Mouse (Mus musculus) limb, embryonic 13.5 days (tissue): ENCODE data around the gene LTO1. TPM values are rescaled to one million over a fixed set of nuclear protein-coding genes. Genes with fewer than 3 reads are reported as not detected.
"Not testable (repeated sequence)": the region's sequence is repeated elsewhere in the genome, so short reads cannot be mapped to it uniquely, and the experiment has no call there.

Source experiments
- ATAC-seq: fragments of 200-750 bp; cut with Nextera tagmentation; 2 replicates; pipeline ENCODE4 v1.8.0; 2017; ENCODE audit warnings: low read depth, moderate number of reproducible peaks, moderate TSS enrichment; ENCODE audit not compliant: low FRiP score
- H3K27ac ChIP-seq: fragments of 300-500 bp; sonication (generic); 2 replicates; pipeline ENCODE4 v1.5.1; 2015; ENCODE audit warnings: inconsistent platforms, mild to moderate bottlenecking, moderate library complexity
- H3K27me3 ChIP-seq: fragments of 300-500 bp; sonication (generic); 2 replicates; pipeline ENCODE4 v1.6.1; 2015; ENCODE audit warnings: mild to moderate bottlenecking, inconsistent platforms
- H3K36me3 ChIP-seq: fragments of 300-500 bp; sonication (generic); 2 replicates; pipeline ENCODE4 v1.6.1; 2015; ENCODE audit warnings: inconsistent platforms, mild to moderate bottlenecking, moderate library complexity
- H3K4me1 ChIP-seq: fragments of 300-500 bp; sonication (generic); 2 replicates; pipeline ENCODE4 v1.6.1; 2015; ENCODE audit warnings: inconsistent platforms
- H3K4me2 ChIP-seq: fragments of 300-500 bp; sonication (generic); replicated peaks from 2 replicates; pipeline ENCODE4 v1.6.1; 2015; ENCODE audit warnings: inconsistent platforms, mild to moderate bottlenecking, moderate library complexity
- H3K4me3 ChIP-seq: fragments of 300-500 bp; sonication (generic); 2 replicates; pipeline ENCODE4 v1.5.1; 2015; ENCODE audit warnings: moderate library complexity, mild to moderate bottlenecking, inconsistent platforms
- H3K9ac ChIP-seq: fragments of 300-500 bp; sonication (generic); 2 replicates; pipeline ENCODE4 v1.6.1; 2015; ENCODE audit warnings: mild to moderate bottlenecking, inconsistent platforms
- H3K9me3 ChIP-seq: fragments of 300-500 bp; sonication (generic); 2 replicates; pipeline ENCODE4 v1.6.1; 2016; ENCODE audit warnings: inconsistent platforms
- WGBS: fragments of 180-500 bp; shearing (Covaris S2); methylation state at CpG from one replicate; pipeline ENCODE4 v1.1.7; 2015; 5-methylcytosine and 5-hydroxymethylcytosine counted together
- polyA plus RNA-seq: library from polyadenylated mRNA; unstranded; fragments of >200 nt; fragmentation: Nextera tagmentation; extraction: Ambion mirVana; gene quantifications from 2 replicates; pipeline ENCODE4 v1.2.1, GENCODE M21; 2015

The LTO1 gene
- 27.5 and 32.9 TPM in 2 replicates for polyA plus RNA-seq

DNA sequence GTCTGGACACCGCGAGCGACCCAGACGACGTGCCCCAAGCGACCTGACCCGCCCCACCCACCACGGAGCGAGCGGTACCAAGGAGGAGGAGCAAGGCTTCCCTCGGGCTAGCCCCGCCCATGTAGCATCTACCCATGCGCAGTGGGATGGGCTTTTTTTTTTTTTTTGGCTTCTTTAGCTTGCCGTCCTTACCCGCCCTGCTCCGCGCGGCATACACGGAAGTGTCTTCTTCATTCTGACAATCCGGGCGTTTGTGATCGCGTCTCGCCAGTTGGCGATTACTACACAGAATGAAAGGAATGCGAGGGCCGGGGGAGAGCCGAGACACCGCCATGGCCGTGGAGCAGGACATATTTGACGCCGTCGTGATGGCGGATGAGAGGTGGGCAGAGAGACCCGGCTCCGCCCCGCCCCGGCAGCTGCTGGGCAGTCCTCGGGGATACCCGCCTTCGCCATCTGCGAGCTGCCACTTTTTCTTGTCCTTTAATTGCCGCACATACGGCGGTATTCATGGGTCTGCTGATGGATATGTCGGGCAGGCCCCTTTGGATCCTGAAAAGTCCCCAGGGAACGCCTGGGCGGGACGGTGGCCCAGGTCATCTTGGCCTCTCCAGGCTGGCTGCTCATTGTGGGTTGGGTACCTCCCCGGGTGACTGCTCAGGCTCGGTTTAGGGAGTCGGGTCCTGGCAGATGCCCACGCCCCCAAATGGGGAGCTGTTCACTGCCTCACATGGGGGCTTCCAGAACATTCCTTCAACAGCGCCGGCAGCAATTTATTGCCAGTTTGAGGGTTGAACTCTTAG lies at the start of gene LTO1:
TSS of gene LTO1 (plus strand) at position 153 of the 803 bp plus-strand sequence.
- peak within 1 kb of the TSS; percentile 85 for H3K9ac ChIP-seq
- H3K27ac ChIP-seq = peak within 1 kb of the TSS; percentile 52; the same call in 1 of the 2 replicates
- WGBS = under 1% methylated on average over 55 of the region's 55 CpGs
- H3K4me1 ChIP-seq = peaks cover 12% of the 10 kb centered on the region
- peak; percentile 93 for ATAC-seq
- H3K36me3 ChIP-seq = peaks cover 33% of the 10 kb centered on the region
- no peaks in the 10 kb centered on the region for H3K27me3 ChIP-seq
- peak within 1 kb of the TSS; percentile 85 for H3K4me3 ChIP-seq
- H3K9me3 ChIP-seq = no peaks in the 10 kb centered on the region
- H3K4me2 ChIP-seq = peak within 1 kb of the TSS; percentile 97

DNA sequence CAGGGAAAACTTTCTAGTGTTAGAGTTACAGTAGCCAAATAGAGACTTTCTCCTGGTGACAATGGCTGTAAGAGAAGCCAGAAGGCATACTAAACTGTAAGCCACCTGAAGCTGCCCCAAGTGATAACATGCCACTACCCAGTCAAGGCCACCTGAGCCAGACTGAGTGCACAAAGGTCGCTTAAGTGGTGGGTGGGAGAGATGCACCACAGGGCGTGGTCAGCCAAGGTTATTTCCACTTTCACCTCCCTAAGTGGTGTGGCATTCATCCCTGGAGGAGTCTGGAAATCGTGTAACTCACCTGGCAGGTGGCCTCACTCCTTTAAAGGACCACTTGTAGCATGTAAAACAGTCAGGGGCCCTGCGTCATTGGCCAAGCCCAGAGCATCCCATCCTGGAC lies 47.7 kb upstream of the LTO1 start:
- Histone ChIP-seq H3K4me2 (no peak overlapping the region), H3K9me3 (no peaks in the 10 kb centered on the region), H3K27ac (no peak overlapping the region), H3K9ac (no peak overlapping the region), H3K4me3 (no peak overlapping the region), H3K36me3 (no peaks in the 10 kb centered on the region), H3K27me3 (peaks cover 57% of the 10 kb centered on the region), H3K4me1 (peaks cover under 1% of the 10 kb centered on the region)
- 63% methylated on average over 4 of the region's 4 CpGs for WGBS
- no peak for ATAC-seq

- H3K36me3 ChIP-seq = no peaks in the 10 kb centered on the region
- H3K4me1 ChIP-seq = no peaks in the 10 kb centered on the region
- WGBS = 81% methylated on average over 8 of the region's 8 CpGs
- peaks cover 56% of the 10 kb centered on the region for H3K27me3 ChIP-seq
- no peak overlapping the region for H3K4me2 ChIP-seq
- no peak overlapping the region for H3K9ac ChIP-seq
- no peaks in the 10 kb centered on the region for H3K9me3 ChIP-seq
- ATAC-seq = no peak
- no peak overlapping the region for H3K27ac ChIP-seq
- no peak overlapping the region for H3K4me3 ChIP-seq
Observed at GRCm38 (mm10) chr7:144867602-144868001, 47.3 kb upstream of the LTO1 start.

GRCm38 (mm10) chr7:144872420-144872819 lies 42.5 kb upstream of the LTO1 start:
- H3K9ac ChIP-seq = no peak overlapping the region
- H3K4me1 ChIP-seq = 0 out of 2 replicates have a peak, but pooled peaks cover 4% of the 10 kb centered on the region
- H3K27ac ChIP-seq = no peak overlapping the region
- H3K27me3 ChIP-seq = peaks cover 15% of the 10 kb centered on the region
- no peak overlapping the region for H3K4me3 ChIP-seq
- no peaks in the 10 kb centered on the region for H3K9me3 ChIP-seq
- ATAC-seq = no peak
- H3K4me2 ChIP-seq = no peak overlapping the region
- H3K36me3 ChIP-seq = no peaks in the 10 kb centered on the region
- 67% methylated on average over 4 of the region's 4 CpGs for WGBS

GRCm38 (mm10) chr7:144873160-144873559 lies 41.7 kb upstream of the LTO1 start:
- Histone ChIP-seq H3K4me2 (no peak overlapping the region), H3K36me3 (no peaks in the 10 kb centered on the region), H3K27me3 (peaks cover 12% of the 10 kb centered on the region; the same call in 1 of the 2 replicates), H3K4me1 (0 out of 2 replicates have a peak, but pooled peaks cover 4% of the 10 kb centered on the region), H3K4me3 (no peak overlapping the region), H3K9ac (no peak overlapping the region), H3K27ac (no peak overlapping the region), H3K9me3 (no peaks in the 10 kb centered on the region)
- no peak for ATAC-seq
- 76% methylated on average over 4 of the region's 4 CpGs for WGBS

- WGBS = 50% methylated on average over 4 of the region's 4 CpGs
- no peaks in the 10 kb centered on the region for H3K9me3 ChIP-seq
- no peak for ATAC-seq
- no peak overlapping the region for H3K4me2 ChIP-seq
- no peak overlapping the region for H3K4me3 ChIP-seq
- no peak overlapping the region for H3K27ac ChIP-seq
- H3K27me3 ChIP-seq = peaks cover 12% of the 10 kb centered on the region; the same call in 1 of the 2 replicates
- H3K9ac ChIP-seq = no peak overlapping the region
- H3K36me3 ChIP-seq = no peaks in the 10 kb centered on the region
- 0 out of 2 replicates have a peak, but pooled peaks cover 4% of the 10 kb centered on the region for H3K4me1 ChIP-seq
Observed at GRCm38 (mm10) chr7:144874226-144874625, 40.7 kb upstream of the LTO1 start.

DNA sequence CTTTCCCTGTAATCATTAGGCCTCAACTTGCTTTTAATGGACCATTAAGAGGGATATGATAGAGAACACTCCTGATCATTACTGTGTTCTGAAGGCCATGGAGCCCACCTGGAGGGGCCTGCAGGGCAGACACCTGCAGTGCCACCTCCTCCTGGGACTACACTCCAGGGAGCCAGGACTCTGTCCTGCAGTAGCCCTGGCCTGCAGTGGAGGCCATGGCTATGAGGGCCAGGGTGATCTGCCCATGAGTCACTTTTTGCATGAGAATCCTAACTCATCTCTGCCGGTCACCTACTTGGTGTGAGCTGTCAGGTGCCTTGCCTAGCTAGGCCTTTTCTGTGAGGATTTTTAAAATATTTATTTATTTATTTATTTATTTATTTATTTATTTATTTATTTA lies 36.5 kb upstream of the LTO1 start:
- Histone ChIP-seq H3K9ac (no peak overlapping the region), H3K4me1 (0 out of 2 replicates have a peak, but pooled peaks cover 10% of the 10 kb centered on the region), H3K27ac (no peak overlapping the region), H3K4me2 (no peak overlapping the region), H3K4me3 (no peak overlapping the region), H3K27me3 (peaks cover 5% of the 10 kb centered on the region; the same call in 1 of the 2 replicates), H3K36me3 (no peaks in the 10 kb centered on the region), H3K9me3 (no peaks in the 10 kb centered on the region)
- 93% methylated on average over 1 of the region's 1 CpGs for WGBS
- no peak for ATAC-seq

- Histone ChIP-seq H3K4me1 (0 out of 2 replicates have a peak, but pooled peaks cover 8% of the 10 kb centered on the region), H3K27ac (no peak overlapping the region), H3K9ac (no peak overlapping the region), H3K36me3 (no peaks in the 10 kb centered on the region), H3K27me3 (peaks cover 7% of the 10 kb centered on the region), H3K9me3 (no peaks in the 10 kb centered on the region), H3K4me2 (no peak overlapping the region), H3K4me3 (no peak overlapping the region)
- WGBS = 5% methylated on average over 2 of the region's 2 CpGs
- ATAC-seq = peak; percentile 74
Observed at GRCm38 (mm10) chr7:144883106-144883505, 31.8 kb upstream of the LTO1 start.

DNA sequence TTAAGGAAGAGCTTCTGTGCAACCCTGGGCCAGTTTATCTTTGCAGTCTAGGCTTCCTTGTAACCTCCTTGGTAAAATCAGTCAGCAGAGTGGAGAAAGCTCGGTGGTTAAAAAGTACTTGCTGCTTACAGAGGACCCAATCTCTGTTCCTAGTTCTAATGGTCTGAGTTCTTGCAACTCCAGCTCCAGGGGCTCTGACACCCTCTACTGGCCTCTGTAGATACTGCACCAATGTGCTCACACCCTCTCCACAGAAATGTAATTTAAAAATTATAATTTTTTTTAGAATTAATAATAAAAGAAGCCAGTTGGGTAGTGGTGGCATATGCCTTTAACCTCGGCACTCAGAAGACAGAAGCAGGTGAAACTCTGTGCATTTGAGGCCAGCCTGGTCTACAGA lies 27.2 kb upstream of the LTO1 start:
- no peaks in the 10 kb centered on the region for H3K9me3 ChIP-seq
- no peak overlapping the region for H3K4me3 ChIP-seq
- ATAC-seq = no peak
- 80% methylated on average over 2 of the region's 2 CpGs for WGBS
- peaks cover 16% of the 10 kb centered on the region for H3K4me1 ChIP-seq
- peaks cover 35% of the 10 kb centered on the region for H3K27me3 ChIP-seq
- H3K9ac ChIP-seq = no peak overlapping the region
- no peak overlapping the region for H3K4me2 ChIP-seq
- no peaks in the 10 kb centered on the region for H3K36me3 ChIP-seq
- no peak overlapping the region for H3K27ac ChIP-seq

DNA sequence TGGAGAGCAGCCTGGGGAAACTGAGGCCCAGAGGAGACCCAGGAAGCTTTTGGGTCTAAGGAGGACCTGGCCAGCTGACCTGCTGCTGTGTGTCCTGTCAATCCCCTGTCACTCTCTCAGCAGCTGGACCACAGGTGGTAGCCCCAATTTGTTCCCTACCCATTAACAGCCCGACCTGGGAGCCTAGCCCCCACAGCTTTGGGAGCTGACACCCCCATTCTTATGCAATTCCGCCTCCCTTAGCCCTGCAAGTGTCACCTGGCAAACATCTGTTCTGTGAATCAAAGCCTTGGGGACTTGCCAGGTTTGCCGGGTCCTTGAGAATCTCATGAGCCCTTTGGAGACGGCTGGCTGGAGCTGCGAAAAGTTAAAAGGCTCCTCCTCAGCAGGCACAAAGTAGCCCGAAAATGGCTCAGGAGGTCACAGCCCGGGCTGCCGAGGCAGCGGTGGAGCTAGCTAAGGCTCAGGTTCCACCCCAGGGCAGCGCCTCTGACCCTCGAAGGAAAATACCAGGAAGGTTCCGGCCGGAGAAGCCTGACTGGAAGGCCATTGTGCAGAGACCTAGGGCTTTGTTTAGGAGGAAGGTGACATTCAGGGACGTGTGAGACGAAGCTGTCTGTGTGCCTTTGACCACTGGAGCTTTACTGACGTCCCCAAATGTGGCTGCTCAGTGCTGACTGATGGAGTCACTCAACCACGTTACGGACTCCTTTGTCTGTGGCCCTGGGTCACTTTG lies 26.2 kb upstream of the LTO1 start:
- Histone ChIP-seq H3K4me1 (peaks cover 9% of the 10 kb centered on the region), H3K4me3 (no peak overlapping the region), H3K9ac (no peak overlapping the region), H3K36me3 (no peaks in the 10 kb centered on the region), H3K9me3 (no peaks in the 10 kb centered on the region), H3K27ac (no peak overlapping the region), H3K4me2 (no peak overlapping the region), H3K27me3 (peaks cover 41% of the 10 kb centered on the region)
- no peak for ATAC-seq
- WGBS = 8% methylated on average over 18 of the region's 18 CpGs

DNA sequence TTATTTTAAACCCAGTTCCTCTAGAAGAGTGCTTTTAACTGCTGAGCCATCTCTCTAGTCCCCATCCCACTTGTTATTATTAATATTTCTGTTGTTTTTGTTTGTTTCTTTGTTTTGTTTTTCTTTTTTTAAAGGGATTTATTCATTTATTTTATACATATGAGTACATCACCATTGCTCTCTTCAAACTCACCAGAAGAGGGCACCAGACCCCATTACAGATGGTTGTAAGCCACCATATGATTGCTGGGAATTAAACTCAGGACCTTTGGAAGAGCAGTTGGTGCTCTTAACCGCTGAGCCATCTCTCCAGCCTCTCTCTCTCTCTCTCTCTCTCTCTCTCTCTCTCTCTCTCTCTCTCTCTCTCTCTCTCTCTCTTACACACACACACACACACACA lies 24.2 kb upstream of the LTO1 start:
- WGBS = 80% methylated on average over 1 of the region's 1 CpGs
- Histone ChIP-seq H3K4me1 (peaks cover 21% of the 10 kb centered on the region), H3K27me3 (peaks cover 58% of the 10 kb centered on the region)
- H3K36me3 ChIP-seq, H3K27ac ChIP-seq, H3K9ac ChIP-seq, H3K9me3 ChIP-seq, H3K4me3 ChIP-seq, H3K4me2 ChIP-seq, ATAC-seq: not testable (repeated sequence)

- peaks cover 70% of the 10 kb centered on the region for H3K27me3 ChIP-seq
- H3K4me1 ChIP-seq = peaks cover 33% of the 10 kb centered on the region
Observed at GRCm38 (mm10) chr7:144891863-144892262, 23.0 kb upstream of the LTO1 start.

More at GRCm38 (mm10) chr7:144891863-144892262, 23.0 kb upstream of the LTO1 start:
- Histone ChIP-seq H3K36me3 (no peaks in the 10 kb centered on the region), H3K27ac (no peak overlapping the region), H3K9me3 (no peaks in the 10 kb centered on the region), H3K4me2 (no peak overlapping the region), H3K9ac (no peak overlapping the region), H3K4me3 (no peak overlapping the region)
- WGBS = 82% methylated on average over 2 of the region's 2 CpGs
- ATAC-seq = no peak
